Mouse (Mus musculus) CH12.LX (cell line): Measurements from ENCODE around the gene Ece1. TPM values are rescaled to one million over a fixed set of nuclear protein-coding genes. Genes with fewer than 3 reads are reported as not detected.
A peak's percentile ranks its signal among the peaks of the same experiment; 100 is the strongest.

ENCODE experiments used
- DNase-seq: peaks from one replicate; pipeline ENCODE4 v3.0.0-alpha.2; 2013; ENCODE audit errors: extremely low read depth
- H3K27ac ChIP-seq: 2 replicates; pipeline ENCODE4 v1.5.1; 2012; ENCODE audit warnings: low read depth, mild to moderate bottlenecking, control low read depth, moderate library complexity; ENCODE audit not compliant: insufficient read depth
- H3K27me3 ChIP-seq: replicated peaks from 2 replicates; pipeline ENCODE3; 2012; ENCODE audit warnings: inconsistent platforms
- H3K36me3 ChIP-seq, 2 experiments: replicated peaks in 1 of 2; 2 replicates each; pipeline versions ENCODE3 to v1.6.1; 2012; ENCODE audit warnings: inconsistent platforms in 1 of 2, low read length in 1 of 2, mild to moderate bottlenecking in 1 of 2, mixed read lengths in 1 of 2, moderate library complexity in 1 of 2; ENCODE audit not compliant: control insufficient read depth in 1 of 2, insufficient read depth in 1 of 2
- H3K4me1 ChIP-seq, 2 experiments: 2 replicates each; pipeline ENCODE4 v1.6.1; 2012; ENCODE audit warnings: inconsistent platforms in 1 of 2, moderate library complexity in 1 of 2; ENCODE audit not compliant: insufficient read depth in 2 of 2, control insufficient read depth in 1 of 2
- H3K4me2 ChIP-seq: 2 replicates; pipeline ENCODE4 v1.6.1; 2012; ENCODE audit warnings: low read depth, mild to moderate bottlenecking, control low read depth; ENCODE audit not compliant: poor library complexity, insufficient read depth, severe bottlenecking
- H3K4me3 ChIP-seq, 3 experiments: fragments of 150-350 bp in 1 of 3; sonication (generic) in 1 of 3; replicated peaks in 1 of 3; 2 replicates each; pipeline versions ENCODE3 to v1.5.1; 2011 to 2012; ENCODE audit warnings: low read depth in 2 of 3, low read length in 2 of 3, mild to moderate bottlenecking in 2 of 3, moderate library complexity in 2 of 3, control low read depth in 1 of 3, improper control_type of control experiment in 1 of 3, inconsistent platforms in 1 of 3, mixed read lengths in 1 of 3; ENCODE audit not compliant: poor library complexity in 1 of 3
- H3K79me2 ChIP-seq: replicated peaks from 2 replicates; pipeline ENCODE4 v1.6.1; 2012; ENCODE audit warnings: mild to moderate bottlenecking, moderate library complexity; ENCODE audit not compliant: control insufficient read depth, poor library complexity, insufficient read depth, severe bottlenecking; ENCODE audit errors: extremely low read depth
- H3K9ac ChIP-seq: 2 replicates; pipeline ENCODE4 v1.6.1; 2012; ENCODE audit warnings: low read depth, mild to moderate bottlenecking, control low read depth, moderate library complexity; ENCODE audit not compliant: insufficient read depth
- H3K9me3 ChIP-seq: replicated peaks from 2 replicates; pipeline ENCODE3; 2012; ENCODE audit warnings: low read length, inconsistent platforms, mixed read lengths
- BHLHE40 ChIP-seq: IDR thresholded peaks from 2 replicates; pipeline ENCODE4 v1.6.1; 2011; ENCODE audit warnings: mild to moderate bottlenecking, low read depth, low read length, improper control_type of control experiment
- CHD1 ChIP-seq: IDR thresholded peaks from 2 replicates; pipeline ENCODE4 v1.6.1; 2012; ENCODE audit warnings: low read depth, low read length, improper control_type of control experiment, inconsistent platforms
- CHD2 ChIP-seq: IDR thresholded peaks from 2 replicates; pipeline ENCODE4 v1.6.1; 2011; ENCODE audit warnings: low read length, improper control_type of control experiment
- CTCF ChIP-seq, 2 experiments: IDR thresholded peaks in 1 of 2; conservative IDR thresholded peaks in 1 of 2; 2 replicates each; pipeline ENCODE4 v1.5.1; 2011 to 2012; ENCODE audit warnings: low read depth in 2 of 2, low read length in 2 of 2, improper control_type of control experiment in 1 of 2, inconsistent platforms in 1 of 2, mild to moderate bottlenecking in 1 of 2, moderate library complexity in 1 of 2
- E2F4 ChIP-seq: IDR thresholded peaks from 2 replicates; pipeline ENCODE4 v1.6.1; 2011; ENCODE audit warnings: low read depth, low read length, improper control_type of control experiment; ENCODE audit not compliant: insufficient replicate concordance
- ELF1 ChIP-seq: IDR thresholded peaks from 2 replicates; pipeline ENCODE4 v1.6.1; 2014; ENCODE audit warnings: low read depth, mild to moderate bottlenecking, inconsistent platforms, low read length, improper control_type of control experiment
- EP300 ChIP-seq: IDR thresholded peaks from 2 replicates; pipeline ENCODE4 v1.6.1; 2011; ENCODE audit warnings: low read length, improper control_type of control experiment
- ETS1 ChIP-seq: conservative IDR thresholded peaks from 2 replicates; pipeline ENCODE4 v1.6.1; 2012; ENCODE audit warnings: low read depth, mild to moderate bottlenecking, inconsistent platforms, low read length, improper control_type of control experiment, moderate library complexity
- GABPA ChIP-seq: IDR thresholded peaks from 2 replicates; pipeline ENCODE4 v1.6.1; 2012; ENCODE audit warnings: low read depth, low read length, improper control_type of control experiment, inconsistent platforms; ENCODE audit not compliant: insufficient replicate concordance
- HCFC1 ChIP-seq: IDR thresholded peaks from 2 replicates; pipeline ENCODE4 v1.6.1; 2012; ENCODE audit warnings: low read depth, mild to moderate bottlenecking, inconsistent platforms, low read length, improper control_type of control experiment
- IRF4 ChIP-seq: IDR thresholded peaks from 2 replicates; pipeline ENCODE4 v1.6.1; 2014; ENCODE audit warnings: low read depth, mild to moderate bottlenecking, inconsistent platforms, low read length, improper control_type of control experiment
- JUN ChIP-seq: IDR thresholded peaks from 2 replicates; pipeline ENCODE4 v1.6.1; 2011; ENCODE audit warnings: low read depth, mild to moderate bottlenecking, low read length, improper control_type of control experiment, moderate library complexity; ENCODE audit not compliant: insufficient read depth
- JUND ChIP-seq: conservative IDR thresholded peaks from 2 replicates; pipeline ENCODE4 v1.6.1; 2011; ENCODE audit warnings: low read depth, low read length, improper control_type of control experiment
- KAT2A ChIP-seq: IDR thresholded peaks from 2 replicates; pipeline ENCODE4 v1.6.1; 2012; ENCODE audit warnings: low read length, improper control_type of control experiment, inconsistent platforms; ENCODE audit not compliant: insufficient replicate concordance
- MAFK ChIP-seq: IDR thresholded peaks from 2 replicates; pipeline ENCODE4 v1.6.1; 2011; ENCODE audit warnings: low read length, improper control_type of control experiment; ENCODE audit not compliant: insufficient replicate concordance
- MAX ChIP-seq: IDR thresholded peaks from 2 replicates; pipeline ENCODE4 v1.6.1; 2011; ENCODE audit warnings: low read length, improper control_type of control experiment
- MAZ ChIP-seq: IDR thresholded peaks from 2 replicates; pipeline ENCODE4 v1.6.1; 2012; ENCODE audit warnings: low read depth, mild to moderate bottlenecking, inconsistent platforms, low read length, improper control_type of control experiment, moderate library complexity
- MEF2A ChIP-seq: IDR thresholded peaks from 2 replicates; pipeline ENCODE4 v1.6.1; 2014; ENCODE audit warnings: low read depth, mild to moderate bottlenecking, inconsistent platforms, low read length, improper control_type of control experiment, borderline replicate concordance
- MXI1 ChIP-seq: IDR thresholded peaks from 2 replicates; pipeline ENCODE4 v1.6.1; 2011; ENCODE audit warnings: mild to moderate bottlenecking, low read depth, low read length, improper control_type of control experiment
- MYC ChIP-seq: IDR thresholded peaks from 2 replicates; pipeline ENCODE4 v1.6.1; 2011; ENCODE audit warnings: low read depth, mild to moderate bottlenecking, improper control_type of control experiment, low read length
- NELFE ChIP-seq: IDR thresholded peaks from 2 replicates; pipeline ENCODE4 v1.6.1; 2011; ENCODE audit warnings: low read depth, low read length, improper control_type of control experiment
- NRF1 ChIP-seq: IDR thresholded peaks from 2 replicates; pipeline ENCODE4 v1.6.1; 2014; ENCODE audit warnings: low read depth, mild to moderate bottlenecking, inconsistent platforms, low read length, improper control_type of control experiment, moderate library complexity
- PAX5 ChIP-seq: IDR thresholded peaks from 2 replicates; pipeline ENCODE4 v1.6.1; 2012; ENCODE audit warnings: low read length, inconsistent platforms, mixed read lengths
- POLR2A ChIP-seq: IDR thresholded peaks from 2 replicates; pipeline ENCODE4 v1.6.1; 2011; ENCODE audit warnings: low read depth, mild to moderate bottlenecking, improper control_type of control experiment, low read length
- POLR2AphosphoS2 ChIP-seq: IDR thresholded peaks from 2 replicates; pipeline ENCODE4 v1.6.1; 2011; ENCODE audit warnings: low read depth, low read length, improper control_type of control experiment
- RAD21 ChIP-seq: IDR thresholded peaks from 2 replicates; pipeline ENCODE4 v1.6.1; 2011; ENCODE audit warnings: low read depth, mild to moderate bottlenecking, low read length, improper control_type of control experiment, moderate library complexity
- RCOR1 ChIP-seq: conservative IDR thresholded peaks from 2 replicates; pipeline ENCODE4 v1.6.1; 2012; ENCODE audit warnings: low read depth, mild to moderate bottlenecking, inconsistent platforms, low read length, improper control_type of control experiment
- SIN3A ChIP-seq: IDR thresholded peaks from 2 replicates; pipeline ENCODE4 v1.6.1; 2012; ENCODE audit warnings: low read length, improper control_type of control experiment, inconsistent platforms
- SMC3 ChIP-seq: IDR thresholded peaks from 2 replicates; pipeline ENCODE4 v1.6.1; 2011; ENCODE audit warnings: low read depth, low read length, improper control_type of control experiment
- TBP ChIP-seq: conservative IDR thresholded peaks from 2 replicates; pipeline ENCODE4 v1.6.1; 2011; ENCODE audit warnings: low read depth, low read length, improper control_type of control experiment
- TCF12 ChIP-seq: IDR thresholded peaks from 2 replicates; pipeline ENCODE4 v1.6.1; 2014; ENCODE audit warnings: low read depth, mild to moderate bottlenecking, inconsistent platforms, low read length, improper control_type of control experiment
- UBTF ChIP-seq: IDR thresholded peaks from 2 replicates; pipeline ENCODE4 v1.6.1; 2012; ENCODE audit warnings: low read depth, mild to moderate bottlenecking, inconsistent platforms, low read length, improper control_type of control experiment, moderate library complexity
- USF1 ChIP-seq: IDR thresholded peaks from 2 replicates; pipeline ENCODE4 v1.6.1; 2014; ENCODE audit warnings: low read depth, mild to moderate bottlenecking, inconsistent platforms, low read length, improper control_type of control experiment
- USF2 ChIP-seq: conservative IDR thresholded peaks from 2 replicates; pipeline ENCODE4 v1.6.1; 2011; ENCODE audit warnings: low read depth, low read length, improper control_type of control experiment
- ZC3H11A ChIP-seq: IDR thresholded peaks from 2 replicates; pipeline ENCODE4 v1.6.1; 2012; ENCODE audit warnings: low read depth, mild to moderate bottlenecking, inconsistent platforms, low read length, improper control_type of control experiment
- ZKSCAN1 ChIP-seq: IDR thresholded peaks from 2 replicates; pipeline ENCODE4 v1.6.1; 2012; ENCODE audit warnings: low read depth, inconsistent platforms, low read length, improper control_type of control experiment, borderline replicate concordance
- ZMIZ1 ChIP-seq: IDR thresholded peaks from 2 replicates; pipeline ENCODE4 v1.6.1; 2012; ENCODE audit warnings: low read depth, mild to moderate bottlenecking, inconsistent platforms, low read length, improper control_type of control experiment
- ZNF384 ChIP-seq: IDR thresholded peaks from 2 replicates; pipeline ENCODE4 v1.6.1; 2012; ENCODE audit warnings: low read depth, low read length, improper control_type of control experiment, inconsistent platforms
- dilution Hi-C: fragments of 300-500 bp; cut with MboI; formaldehyde crosslinking; loops from 2 replicates; pipeline ENCODE4 v1.14.3; 2020; ENCODE audit warnings: low sequenced_read_pairs; ENCODE audit not compliant: extremely low pct_unique_long_range_greater_than_20kb, extremely low pct_ligation_motif_present
- in situ Hi-C: fragments of 300-500 bp; cut with MboI; formaldehyde crosslinking; loops from 3 replicates; pipeline ENCODE4 v1.14.3; 2019; ENCODE audit warnings: low sequenced_read_pairs, low pct_ligation_motif_present, low pct_unique_long_range_greater_than_20kb, mixed read lengths
- polyA plus RNA-seq: library from polyadenylated mRNA; unstranded; fragments of >175 nt; gene quantifications from 2 replicates; pipeline ENCODE4 v1.2.1, GENCODE M21; 2012; ENCODE audit warnings: low read depth; ENCODE audit not compliant: insufficient read length
- total RNA-seq, 2 experiments: library from RNA; depleted of rRNA; stranded (reverse); fragments of 300-350 nt in 1 of 2; fragments of >200 nt in 1 of 2; gene quantifications; 2 replicates each; pipeline ENCODE4 v1.2.3; 2012 to 2014

The Ece1 gene
- total and polyA plus RNA-seq, 3 experiments, result 0.12 to 10.0 (median 0.16) TPM

- H3K36me3 ChIP-seq, result peaks cover 64 to 89% of the 10 kb centered on the region in 2 experiments
- no peaks in the 10 kb centered on the region for H3K9me3 ChIP-seq
- H3K4me1 ChIP-seq, result peaks cover 6 to 32% of the 10 kb centered on the region in 2 experiments
- TF ChIP-seq SIN3A (no peak), IRF4 (peak; percentile 91), CTCF (conservative IDR thresholded peaks at IDR 0.05 in 1 of 2, IDR thresholded peaks at IDR 0.05 in 1 of 2; ENCODE audit: low read depth in 2 of 2, low read length in 2 of 2) (no peak), ZMIZ1 (no peak), ELF1 (peak; percentile 66; the same call in 1 of the 2 replicates), RCOR1 (no peak), EP300 (peak; percentile 37; the same call in 1 of the 2 replicates), SMC3 (no peak), CHD2 (no peak), USF1 (no peak), POLR2A (no peak; the same call in 1 of the 2 replicates), MAX (no peak), PAX5 (no peak), GABPA (no peak), TCF12 (no peak), E2F4 (peak; percentile 50; the same call in 1 of the 2 replicates), ZC3H11A (no peak), USF2 (no peak), BHLHE40 (no peak), TBP (peak; percentile 98), ETS1 (no peak), JUND (no peak; the same call in 1 of the 2 replicates), RAD21 (no peak), MAFK (peak; percentile 72; the same call in 1 of the 2 replicates), MXI1 (no peak), ZKSCAN1 (no peak), MYC (no peak), NELFE (no peak), JUN (no peak), MAZ (no peak), UBTF (no peak), HCFC1 (no peak), KAT2A (no peak), POLR2AphosphoS2 (peak; percentile 63; the same call in 1 of the 2 replicates), NRF1 (no peak), MEF2A (no peak), ZNF384 (peak; percentile 91), CHD1 (no peak)
- in situ Hi-C loops, result no loop called here
- no peaks in the 10 kb centered on the region for H3K27me3 ChIP-seq
- no peak overlapping the region for H3K4me3 ChIP-seq
- DNase-seq, result peak; percentile 66
- H3K27ac ChIP-seq, result no peak overlapping the region
- no peak overlapping the region for H3K4me2 ChIP-seq
- peaks cover 22% of the 10 kb centered on the region for H3K79me2 ChIP-seq
- no peak overlapping the region for H3K9ac ChIP-seq
- dilution Hi-C loops, result no loop called here
These were observed 151.9 kb downstream of the Ece1 start for GRCm38 (mm10) chr4:138013723-138014479.
